Mouse (Mus musculus): ENCODE results near the gene Psma6.

GRCm38 (mm10) chr12:55429201-55429600 lies 45.2 kb downstream of the Psma6 start:
- TF ChIP-seq CTCF (IDR thresholded peaks at IDR 0.05; ENCODE audit: low read depth) (no peak), EP300 (optimal IDR thresholded peaks at IDR 0.05) (no peak)

Data from stomach, postnatal 0 days (tissue).